Comparison of ENCODE assay signal across 16 mouse cellular contexts in genomic region chr9:79927156-79927870, GRCm38 (mm10).
DNase-seq lines count a peak whose midpoint lies in the region; ATAC-seq and TF ChIP-seq lines count a peak whose summit lies in the region.
"Had no signal": no experiment of that assay in that cellular context is flagged by ENCODE, and none has a peak within 500 bp of the region (broad histone marks: within the 10 kb centered on the region; RNA-seq: fewer than 3 reads in every experiment).

No protein-coding gene starts in this region.

- H3K36me3 ChIP-seq in heart, adult 2 months (ENCODE audit: control insufficient read depth, insufficient read depth, low read length) = peaks cover 19% of the 10 kb centered on the region
- peaks cover 4% of the 10 kb centered on the region; the same call in 1 of the 2 replicates for H3K36me3 ChIP-seq in heart, postnatal 0 days (replicated peaks; ENCODE audit: control insufficient read depth, insufficient read depth, low read length)
- H3K36me3 ChIP-seq: embryonic facial prominence, embryonic 10.5 days; hindbrain, embryonic 13.5 days had no signal

- no peak for DNase-seq in heart, adult 2 months
- no peak for DNase-seq in heart, adult 18-20 months
- DNase-seq in left cerebral cortex, postnatal 14 days (ENCODE audit: low spot score in 2 of 2) = peak; percentile 44 to 57
- DNase-seq in left cerebral cortex, postnatal 10 days (ENCODE audit: extremely low spot score in 1 of 2, low spot score in 2 of 2) = no peak
- peak; percentile 10 for DNase-seq in A20 (ENCODE audit: low read depth, low spot score)
- DNase-seq in heart, postnatal 0 days (ENCODE audit: low spot score) = no peak
- no peak for DNase-seq in cerebellum, adult 9-10 months
- no peak for DNase-seq in adrenal gland, adult 18-20 months (ENCODE audit: low spot score in 2 of 2)
- DNase-seq: cerebellum, postnatal 14 days; gastrocnemius, postnatal 14 days; kidney, postnatal 14 days; liver, postnatal 0 days had no signal

- no peak for TF ChIP-seq POLR2A in heart, adult 2 months (IDR thresholded peaks at IDR 0.05; ENCODE audit: insufficient read depth, low read depth, low read length)

- H3K9me3 ChIP-seq in heart, postnatal 0 days (replicated peaks; ENCODE audit: control insufficient read depth, low read length) = no peaks in the 10 kb centered on the region
- H3K9me3 ChIP-seq: embryonic facial prominence, embryonic 10.5 days; hindbrain, embryonic 13.5 days had no signal

- no peak overlapping the region for H3K4me2 ChIP-seq in heart, postnatal 0 days (ENCODE audit: low read depth, low read length)
- H3K4me2 ChIP-seq: hindbrain, embryonic 13.5 days; midbrain, embryonic 11.5 days had no signal

- TF ChIP-seq EP300 in heart, adult 2 months (IDR thresholded peaks at IDR 0.05; ENCODE audit: insufficient read depth, low read depth, low read length) = no peak
- TF ChIP-seq EP300 in heart, postnatal 0 days (IDR thresholded peaks at IDR 0.05; ENCODE audit: low read depth) = no peak

- H3K9ac ChIP-seq in heart, adult 2 months (ENCODE audit: low read depth, low read length) = peak overlapping the region; percentile 16; the same call in 1 of the 2 replicates
- H3K9ac ChIP-seq in heart, postnatal 0 days (replicated peaks; ENCODE audit: low read depth, low read length) = 0 out of 2 replicates have a peak overlapping the region, but pooled peaks have one; percentile 30
- H3K9ac ChIP-seq: hindbrain, embryonic 13.5 days; liver, postnatal 0 days had no signal

- TF ChIP-seq CTCF in heart, adult 2 months (IDR thresholded peaks at IDR 0.05) = no peak
- TF ChIP-seq CTCF in heart, postnatal 0 days (IDR thresholded peaks at IDR 0.05; ENCODE audit: low read depth) = no peak

- no peak for ATAC-seq in heart, postnatal 0 days (ENCODE audit: insufficient read depth, low read depth)
- ATAC-seq: intestine, embryonic 16.5 days; liver, postnatal 0 days had no signal

- H3K4me3 ChIP-seq in heart, adult 2 months = no peak overlapping the region
- no peak overlapping the region for H3K4me3 ChIP-seq in heart, postnatal 0 days (ENCODE audit: low read depth, low read length)
- H3K4me3 ChIP-seq: embryonic facial prominence, embryonic 10.5 days; hindbrain, embryonic 13.5 days had no signal

- no peaks in the 10 kb centered on the region for H3K27me3 ChIP-seq in heart, adult 2 months (ENCODE audit: control insufficient read depth, insufficient read depth, low read length)
- no peaks in the 10 kb centered on the region for H3K27me3 ChIP-seq in heart, postnatal 0 days (ENCODE audit: control insufficient read depth, insufficient read depth, low read length)
- H3K27me3 ChIP-seq: hindbrain, embryonic 13.5 days had no signal

- intact Hi-C loops in heart, adult 2 months (cut with DNase I) = loop anchor here (2.0 kb wide), 1 partner anchor 49 kb away; no protein-coding TSS in a partner anchor
- intact Hi-C loops in left cerebral cortex, postnatal 14 days (cut with DNase I) = no loop called here
- intact Hi-C loops in left cerebral cortex, postnatal 10 days (cut with DNase I) = no loop called here

- H3K79me2 ChIP-seq in heart, adult 2 months (replicated peaks; ENCODE audit: control insufficient read depth, insufficient read depth, low read length) = peaks cover 7% of the 10 kb centered on the region

- H3K27ac ChIP-seq in heart, adult 2 months = peak overlapping the region; percentile 85
- peak overlapping the region; percentile 84 for H3K27ac ChIP-seq in heart, postnatal 0 days (ENCODE audit: low read depth)
- H3K27ac ChIP-seq: embryonic facial prominence, embryonic 10.5 days; hindbrain, embryonic 13.5 days had no signal

- peaks cover 22% of the 10 kb centered on the region for H3K4me1 ChIP-seq in heart, adult 2 months (ENCODE audit: control insufficient read depth, insufficient read depth, low read length)
- peaks cover 31% of the 10 kb centered on the region for H3K4me1 ChIP-seq in heart, postnatal 0 days (ENCODE audit: control insufficient read depth, insufficient read depth)
- H3K4me1 ChIP-seq: hindbrain, embryonic 13.5 days had no signal

- 73% methylated on average over 21 of the region's 21 CpGs for WGBS in heart, adult 2 months
- WGBS in heart, postnatal 0 days = 82% methylated on average over 21 of the region's 21 CpGs

Comparison
In these comparisons a context has a peak if more than half of its experiments do, and no peak if none do; other contexts are left out.
1. DNase-seq: peak in left cerebral cortex, postnatal 14 days (2 of 2) and A20 (single experiment); none in heart, adult 2 months (0 of 2), heart, adult 18-20 months (0 of 2), left cerebral cortex, postnatal 10 days (0 of 2), heart, postnatal 0 days (single experiment), cerebellum, adult 9-10 months (single experiment) and adrenal gland, adult 18-20 months (0 of 2).